Mouse (Mus musculus) limb, embryonic 14.5 days (tissue): ENCODE data around the gene Pigl. TPM values are rescaled to one million over a fixed set of nuclear protein-coding genes. Genes with fewer than 3 reads are reported as not detected.

ENCODE experiments used
- ATAC-seq: fragments of 200-750 bp; cut with Nextera tagmentation; 2 replicates; pipeline ENCODE4 v1.8.0; 2017; ENCODE audit warnings: low read depth, moderate number of reproducible peaks, moderate TSS enrichment; ENCODE audit not compliant: low FRiP score
- DNase-seq: peaks from one replicate; pipeline ENCODE4 v3.0.0-alpha.2; 2015; ENCODE audit warnings: low spot score
- H3K27ac ChIP-seq: fragments of 300-500 bp; sonication (generic); replicated peaks from 2 replicates; pipeline ENCODE4 v1.5.1; 2014; ENCODE audit warnings: low read depth, mild to moderate bottlenecking, low read length, moderate library complexity, mixed read lengths
- H3K27me3 ChIP-seq: fragments of 300-500 bp; sonication (generic); 2 replicates; pipeline ENCODE4 v1.6.1; 2014; ENCODE audit warnings: low read length, mixed read lengths; ENCODE audit not compliant: control insufficient read depth, insufficient read depth
- H3K36me3 ChIP-seq: fragments of 300-500 bp; sonication (generic); 2 replicates; pipeline ENCODE4 v1.6.1; 2014; ENCODE audit warnings: mild to moderate bottlenecking, low read length, moderate library complexity, mixed read lengths; ENCODE audit not compliant: control insufficient read depth, insufficient read depth
- H3K4me1 ChIP-seq: fragments of 300-500 bp; sonication (generic); 2 replicates; pipeline ENCODE4 v1.6.1; 2014; ENCODE audit warnings: antibody characterized with exemption, low read length, mixed read lengths; ENCODE audit not compliant: control insufficient read depth, insufficient read depth
- H3K4me2 ChIP-seq: fragments of 300-500 bp; sonication (generic); replicated peaks from 2 replicates; pipeline ENCODE4 v1.6.1; 2014; ENCODE audit warnings: low read depth, mild to moderate bottlenecking, low read length, moderate library complexity; ENCODE audit not compliant: severe bottlenecking
- H3K4me3 ChIP-seq: fragments of 300-500 bp; sonication (generic); replicated peaks from 2 replicates; pipeline ENCODE4 v1.5.1; 2014; ENCODE audit warnings: low read length
- H3K9ac ChIP-seq: fragments of 300-500 bp; sonication (generic); 2 replicates; pipeline ENCODE4 v1.6.1; 2014; ENCODE audit warnings: mild to moderate bottlenecking, low read depth, low read length, moderate library complexity; ENCODE audit not compliant: severe bottlenecking
- H3K9me3 ChIP-seq: fragments of 300-500 bp; sonication (generic); 2 replicates; pipeline ENCODE4 v1.6.1; 2016; ENCODE audit warnings: low read length; ENCODE audit not compliant: control insufficient read depth
- POLR2A ChIP-seq: fragments of 200-500 bp; IDR thresholded peaks from 2 replicates; pipeline ENCODE4 v1.8.0; 2012; ENCODE audit warnings: inconsistent platforms, mild to moderate bottlenecking, moderate library complexity, borderline replicate concordance; ENCODE audit not compliant: insufficient read depth, insufficient read length; ENCODE audit errors: extremely low read depth
- WGBS: fragments of 180-500 bp; shearing (Covaris S2); extraction: QIAGEN DNeasy Blood & Tissue Kit; methylation state at CpG from one replicate; pipeline ENCODE4 v1.1.7; 2014; 5-methylcytosine and 5-hydroxymethylcytosine counted together
- polyA plus RNA-seq, 2 experiments: library from polyadenylated mRNA; depleted of rRNA in 1 of 2; stranded (reverse) in 1 of 2; unstranded in 1 of 2; fragments of >200 nt; fragmentation: Nextera tagmentation in 1 of 2; extraction: Ambion mirVana in 1 of 2; gene quantifications; 2 replicates each; pipeline versions ENCODE4 v1.2.1 to v1.2.3; 2012 to 2014

Pigl gene
- polyA plus RNA-seq, 2 experiments, result 7.9 to 9.7 TPM

DNA sequence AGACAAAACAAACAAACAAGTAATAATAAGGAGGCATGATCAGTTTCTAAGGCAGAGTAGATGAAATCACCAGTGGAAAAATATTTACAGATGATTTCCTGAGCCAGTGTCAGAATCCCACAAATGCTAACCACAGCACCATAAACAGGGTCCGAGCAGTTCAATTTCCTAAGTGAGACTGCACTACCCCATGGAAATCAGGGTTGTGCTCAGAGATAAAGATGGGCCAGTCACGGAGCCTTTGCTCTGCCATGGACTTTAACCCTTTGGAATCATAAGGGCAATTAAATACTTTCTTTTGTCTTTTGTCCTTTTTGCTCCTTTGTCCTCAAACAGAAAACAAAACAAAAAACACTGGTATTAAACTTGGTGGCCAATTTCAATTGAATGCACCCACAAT is 64.0 kb downstream of the Pigl start:
- Histone ChIP-seq H3K4me1 (no peaks in the 10 kb centered on the region), H3K27me3 (no peaks in the 10 kb centered on the region), H3K9ac (no peak overlapping the region), H3K36me3 (0 out of 2 replicates have a peak, but pooled peaks cover 4% of the 10 kb centered on the region), H3K9me3 (no peaks in the 10 kb centered on the region), H3K27ac (no peak overlapping the region), H3K4me2 (no peak overlapping the region), H3K4me3 (no peak overlapping the region)
- ATAC-seq, result no peak
- 64% methylated on average over 2 of the region's 2 CpGs for WGBS
- DNase-seq, result no peak
- no peak for TF ChIP-seq POLR2A

- H3K27me3 ChIP-seq, result 0 out of 2 replicates have a peak, but pooled peaks cover 7% of the 10 kb centered on the region
- no peak overlapping the region for H3K9ac ChIP-seq
- H3K27ac ChIP-seq, result no peak overlapping the region
- no peaks in the 10 kb centered on the region for H3K9me3 ChIP-seq
- no peak overlapping the region for H3K4me3 ChIP-seq
- H3K4me2 ChIP-seq, result 0 out of 2 replicates have a peak overlapping the region, but pooled peaks have one; percentile 8
- DNase-seq (no peak), ATAC-seq (no peak)
- WGBS, result 65% methylated on average over 8 of the region's 8 CpGs
- H3K4me1 ChIP-seq, result no peaks in the 10 kb centered on the region
- no peak for TF ChIP-seq POLR2A
- no peaks in the 10 kb centered on the region for H3K36me3 ChIP-seq
Observed at GRCm38 (mm10) chr11:62537089-62537488, 78.8 kb downstream of the Pigl start.

DNA sequence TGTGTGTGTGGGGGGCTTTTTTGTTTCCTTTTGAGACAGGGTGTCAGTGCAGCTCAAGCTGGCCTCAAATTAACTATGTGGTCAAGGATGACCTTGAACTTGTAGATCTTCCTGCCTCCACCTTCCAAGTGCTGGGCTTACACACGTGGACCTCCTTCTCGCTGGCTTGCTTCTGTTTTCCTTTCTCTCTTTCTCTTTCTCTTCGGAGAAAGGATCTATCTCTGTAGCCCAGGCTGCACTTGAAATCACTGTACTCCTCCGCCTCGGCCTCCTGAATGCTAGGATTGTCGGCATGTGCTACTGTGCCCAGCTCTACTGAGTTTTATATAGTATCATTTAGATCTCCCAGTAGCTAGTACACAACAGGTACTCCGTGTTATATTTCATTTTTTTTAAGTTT is 79.3 kb downstream of the Pigl start:
- H3K9me3 ChIP-seq, result no peaks in the 10 kb centered on the region
- TF ChIP-seq POLR2A, result no peak
- H3K27ac ChIP-seq, result no peak overlapping the region
- H3K27me3 ChIP-seq, result 0 out of 2 replicates have a peak, but pooled peaks cover 7% of the 10 kb centered on the region
- peak overlapping the region; percentile 8; the same call in 1 of the 2 replicates for H3K4me2 ChIP-seq
- no peaks in the 10 kb centered on the region for H3K36me3 ChIP-seq
- H3K4me3 ChIP-seq, result peak overlapping the region; percentile 75; the same call in 1 of the 2 replicates
- no peak overlapping the region for H3K9ac ChIP-seq
- 26% methylated on average over 7 of the region's 7 CpGs for WGBS
- DNase-seq (no peak), ATAC-seq (no peak)
- H3K4me1 ChIP-seq, result no peaks in the 10 kb centered on the region

GRCm38 (mm10) chr11:62538321-62539088 is 80.2 kb downstream of the Pigl start:
- no peak for DNase-seq
- no peak for TF ChIP-seq POLR2A
- peak overlapping the region; percentile 75 for H3K4me3 ChIP-seq
- peak; percentile 78 for ATAC-seq
- H3K4me1 ChIP-seq, result no peaks in the 10 kb centered on the region
- WGBS, result under 1% methylated on average over 47 of the region's 73 CpGs
- peak overlapping the region; percentile 52; the same call in 1 of the 2 replicates for H3K27ac ChIP-seq
- peak overlapping the region; percentile 89 for H3K9ac ChIP-seq
- no peaks in the 10 kb centered on the region for H3K36me3 ChIP-seq
- H3K27me3 ChIP-seq, result 0 out of 2 replicates have a peak, but pooled peaks cover 7% of the 10 kb centered on the region
- H3K9me3 ChIP-seq, result no peaks in the 10 kb centered on the region
- H3K4me2 ChIP-seq, result peak overlapping the region; percentile 95

GRCm38 (mm10) chr11:62539089-62539890 is 81.0 kb downstream of the Pigl start, which contains the start of gene Cenpv:
Cenpv (minus strand) TSS chr11:62539261.
- WGBS, result 6% methylated on average over 40 of the region's 57 CpGs
- H3K27ac ChIP-seq, result peak within 1 kb of the TSS; percentile 52; the same call in 1 of the 2 replicates
- no peak for TF ChIP-seq POLR2A
- peak within 1 kb of the TSS; percentile 95 for H3K4me2 ChIP-seq
- no peaks in the 10 kb centered on the region for H3K36me3 ChIP-seq
- H3K9ac ChIP-seq, result peak within 1 kb of the TSS; percentile 89
- ATAC-seq, result peak; percentile 56
- DNase-seq, result peak; percentile 54
- 0 out of 2 replicates have a peak, but pooled peaks cover 7% of the 10 kb centered on the region for H3K27me3 ChIP-seq
- no peaks in the 10 kb centered on the region for H3K9me3 ChIP-seq
- peak within 1 kb of the TSS; percentile 75 for H3K4me3 ChIP-seq
- H3K4me1 ChIP-seq, result no peaks in the 10 kb centered on the region
